Mouse (Mus musculus): Measurements from ENCODE around the gene Pygb.

Gene Pygb

DNA sequence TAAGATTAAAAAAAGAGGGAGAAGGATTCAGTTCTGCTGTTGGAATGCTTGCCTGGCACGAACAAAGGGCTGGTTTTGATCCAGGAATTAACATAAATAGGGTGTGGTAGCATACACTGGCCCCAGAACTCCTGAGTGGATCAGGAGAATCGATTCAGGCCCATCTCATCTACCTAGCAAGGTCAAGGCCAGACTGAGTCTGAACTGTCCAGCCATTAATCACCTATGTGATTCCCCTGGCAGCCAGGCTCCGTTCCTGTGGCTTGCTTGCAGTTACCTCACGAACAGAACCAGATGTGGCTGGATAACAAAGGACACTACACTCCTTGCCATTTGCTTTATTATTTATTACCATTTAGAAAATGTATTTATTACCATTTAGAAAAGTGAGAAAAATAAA lies 6.8 kb downstream of the Pygb start:
- no peak for DNase-seq (ENCODE audit: low spot score in 2 of 2)

DNA sequence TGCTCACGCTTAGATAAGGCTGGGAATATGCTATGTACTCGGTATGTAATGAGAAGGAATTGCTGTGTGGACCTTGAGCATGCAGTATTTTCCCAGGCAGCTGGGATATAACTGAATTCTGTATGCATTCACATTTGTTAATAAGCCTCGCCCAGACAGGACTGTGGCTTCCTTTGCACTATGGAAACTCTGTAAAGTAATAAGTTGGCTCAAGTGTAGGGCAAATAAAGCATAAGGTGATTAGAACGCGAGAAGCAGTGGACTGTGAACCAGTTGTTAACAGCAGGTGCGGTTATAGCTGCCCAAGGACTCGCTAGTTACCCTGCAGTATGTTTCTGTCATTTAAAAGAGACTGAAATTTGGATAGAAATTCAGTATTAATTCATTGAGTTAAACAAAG lies 11.5 kb downstream of the Pygb start:
- DNase-seq (ENCODE audit: low spot score in 2 of 2), result no peak

DNA sequence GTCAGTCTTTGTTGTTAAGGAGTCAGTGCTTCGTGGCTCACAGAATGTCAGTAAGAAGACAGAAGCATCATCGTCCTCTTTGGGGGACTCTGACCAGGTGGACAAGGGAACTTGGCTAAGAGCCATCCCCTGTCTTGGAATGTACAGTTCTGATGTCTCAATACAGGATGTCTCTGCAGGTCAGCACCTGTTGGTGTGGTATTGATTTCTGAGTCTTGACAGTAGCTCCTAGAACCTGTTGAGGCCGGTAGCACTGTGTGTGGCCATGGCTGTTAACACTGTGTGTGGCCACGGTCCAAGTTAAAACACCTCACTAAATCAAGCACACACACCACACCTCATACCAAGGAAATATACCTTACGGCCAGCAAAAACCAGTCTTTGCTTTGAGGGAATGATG lies 14.1 kb downstream of the Pygb start:
- no peak for DNase-seq (ENCODE audit: low spot score in 2 of 2)

DNA sequence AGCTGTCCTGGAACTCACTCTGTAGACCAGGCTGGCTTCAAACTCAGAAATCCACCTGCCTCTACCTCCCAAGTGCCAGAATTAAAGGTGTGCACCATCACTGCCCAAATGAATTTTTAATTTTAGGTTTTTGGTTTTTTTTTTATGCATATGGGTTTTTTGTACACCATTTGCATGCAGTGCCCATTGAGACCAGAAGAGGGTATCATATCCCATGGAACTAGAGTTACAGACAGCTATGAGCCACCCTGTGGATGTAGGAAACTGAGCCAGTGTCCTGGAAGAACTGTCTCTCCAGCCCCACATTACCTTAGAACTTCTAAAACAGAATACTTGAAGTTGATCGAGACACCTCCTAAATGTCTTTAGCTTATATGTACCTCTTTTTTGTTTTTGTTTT lies 16.5 kb downstream of the Pygb start:
- DNase-seq (ENCODE audit: low spot score in 2 of 2), result no peak

DNA sequence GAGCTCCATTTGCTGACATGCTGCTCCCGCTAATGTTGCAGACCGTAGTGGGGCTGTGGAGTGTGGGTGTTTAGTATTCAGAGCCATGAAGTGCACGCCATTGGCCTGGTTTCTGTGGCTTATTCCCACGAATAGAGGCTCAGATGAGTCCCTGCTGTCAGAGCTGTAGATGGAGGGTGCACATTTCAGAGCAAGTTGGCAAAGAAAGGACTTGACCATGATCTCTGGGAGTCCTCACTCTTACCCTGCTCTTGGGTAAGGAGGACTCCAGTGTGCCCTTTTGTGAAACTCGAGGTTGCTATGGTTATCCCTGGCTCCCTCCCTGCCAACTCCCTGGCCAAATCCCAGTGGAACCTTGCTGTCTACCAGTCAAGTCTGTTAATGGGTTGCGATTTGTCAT lies 21.8 kb downstream of the Pygb start:
- peak in 1 of 2 experiments; percentile 49 for DNase-seq (ENCODE audit: low spot score in 2 of 2)

DNA sequence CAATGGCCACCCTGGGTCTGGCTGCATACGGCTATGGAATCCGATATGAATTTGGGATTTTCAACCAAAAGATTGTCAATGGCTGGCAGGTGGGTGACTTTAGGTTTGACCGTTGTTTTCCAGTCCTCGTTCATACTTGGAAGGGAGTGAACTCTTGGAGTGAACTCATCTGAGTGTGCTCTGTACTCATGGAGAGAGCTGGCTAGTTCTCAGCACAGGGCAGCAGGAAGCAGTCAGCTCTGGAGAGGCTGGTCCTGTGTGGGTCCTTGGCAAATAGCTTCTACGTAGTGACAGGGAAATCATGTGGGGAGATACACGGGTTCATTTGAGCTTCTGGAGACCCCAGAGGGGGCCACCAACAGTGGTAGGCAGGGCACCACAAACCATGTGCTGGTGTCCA lies 22.3 kb downstream of the Pygb start:
- DNase-seq (ENCODE audit: low spot score in 2 of 2), result no peak

DNA sequence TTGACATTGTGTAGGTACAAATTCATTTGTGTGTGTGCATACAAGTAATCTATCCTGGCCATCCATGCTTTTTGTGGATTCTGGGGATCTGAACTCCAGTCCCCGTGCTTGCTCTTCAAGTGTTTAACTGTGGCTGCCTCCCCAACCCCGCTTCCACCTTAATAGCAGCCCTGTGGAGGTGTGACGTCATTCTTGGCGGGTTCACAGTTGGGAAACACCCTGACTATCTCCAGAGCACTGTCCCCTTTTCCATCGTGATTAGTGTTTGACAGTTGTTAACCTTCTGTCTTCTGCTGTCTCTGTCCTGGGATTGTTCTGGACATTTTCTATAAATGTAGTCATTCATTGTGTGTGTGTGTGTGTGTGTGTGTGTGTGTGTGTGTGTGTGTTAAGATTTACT lies 24.1 kb downstream of the Pygb start:
- DNase-seq (ENCODE audit: low spot score in 2 of 2), result peak in 1 of 2 experiments; percentile 54

DNA sequence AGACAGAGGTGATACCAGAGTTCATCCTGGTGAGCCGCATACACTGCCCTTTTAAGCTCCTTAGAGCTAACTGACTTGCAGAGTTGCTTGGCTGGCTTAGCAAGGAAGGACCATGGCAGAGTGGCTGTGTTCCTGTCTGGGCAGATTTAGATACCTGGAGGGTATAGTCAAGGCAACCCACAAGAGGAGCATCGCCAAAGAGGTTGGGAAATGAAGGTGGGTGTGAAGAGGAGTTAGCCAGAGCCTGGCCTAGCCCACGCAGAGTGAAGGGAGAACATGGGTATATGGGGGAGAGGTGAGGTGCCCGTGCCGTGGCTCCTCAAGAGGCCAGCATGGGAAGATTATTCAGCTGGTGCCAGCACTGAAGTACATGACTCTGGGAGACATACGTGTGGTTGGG lies 26.3 kb downstream of the Pygb start:
- DNase-seq (ENCODE audit: low spot score in 2 of 2), result no peak

DNA sequence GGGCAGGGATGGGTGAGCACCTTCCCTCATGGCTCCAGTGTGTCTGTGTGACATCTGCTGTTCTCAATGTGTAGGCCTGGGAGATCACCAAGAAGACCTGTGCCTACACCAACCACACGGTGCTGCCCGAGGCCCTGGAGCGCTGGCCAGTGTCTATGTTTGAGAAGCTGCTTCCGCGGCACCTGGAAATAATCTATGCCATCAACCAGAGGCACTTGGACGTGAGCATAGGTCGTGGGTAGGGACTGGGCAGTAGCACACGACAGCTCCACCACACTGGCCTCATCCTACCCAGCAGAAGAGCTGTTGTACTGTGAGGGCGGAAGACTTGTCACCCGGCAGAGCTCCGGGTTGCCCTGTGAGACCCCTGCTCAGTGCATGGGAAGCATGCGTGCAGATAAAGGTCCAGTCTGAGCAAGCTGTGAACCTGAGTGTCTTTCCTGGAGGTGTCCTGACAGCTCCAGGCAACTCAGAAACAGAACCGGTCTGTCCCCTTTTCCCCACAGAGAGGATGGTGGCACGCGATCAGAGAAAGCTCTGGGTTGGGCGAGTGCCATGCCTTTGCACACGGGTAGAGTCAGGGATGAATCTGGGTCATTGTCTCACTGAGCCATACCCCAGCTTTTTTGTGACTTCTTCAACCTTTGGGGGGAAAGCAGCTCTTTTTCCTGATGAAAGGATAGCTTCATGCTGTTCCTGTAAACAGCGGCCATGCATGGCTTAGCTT lies 30.3 kb downstream of the Pygb start:
- no peak for DNase-seq (ENCODE audit: low spot score in 2 of 2)

DNA sequence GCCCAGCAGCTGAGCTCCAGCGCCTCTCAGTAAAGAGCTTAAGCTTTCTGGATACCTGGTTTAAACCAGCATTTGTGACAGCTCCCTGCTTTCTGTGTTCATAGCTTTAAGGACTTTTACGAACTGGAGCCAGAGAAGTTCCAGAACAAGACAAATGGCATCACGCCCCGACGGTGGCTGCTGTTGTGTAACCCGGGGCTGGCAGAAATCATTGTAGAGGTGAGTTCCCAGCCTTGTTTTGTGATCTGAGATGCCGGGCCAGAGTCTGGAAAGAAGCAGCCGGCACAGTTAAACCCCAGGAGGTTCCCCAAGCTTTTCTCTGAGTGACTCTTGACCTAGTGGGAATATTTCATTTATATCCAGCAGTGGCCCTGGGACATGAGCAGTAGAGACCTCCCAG lies 32.2 kb downstream of the Pygb start:
- no peak for DNase-seq (ENCODE audit: low spot score in 2 of 2)

DNA sequence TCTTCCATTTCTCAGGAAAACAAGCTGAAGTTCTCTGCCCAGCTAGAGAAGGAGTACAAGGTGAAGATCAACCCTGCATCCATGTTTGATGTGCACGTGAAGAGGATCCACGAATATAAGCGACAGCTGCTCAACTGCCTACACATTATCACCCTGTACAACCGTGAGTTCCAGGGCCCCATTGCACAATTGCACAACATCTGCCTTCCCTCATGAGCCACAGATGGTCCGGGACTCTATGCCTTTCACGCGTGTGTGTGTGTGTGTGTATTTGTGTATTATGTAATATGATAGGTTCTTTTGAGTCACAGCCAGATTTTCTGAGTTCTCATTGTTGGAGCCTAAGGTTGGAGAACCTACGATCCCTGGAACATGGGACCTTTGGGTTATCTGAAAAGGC lies 34.2 kb downstream of the Pygb start:
- DNase-seq (ENCODE audit: low spot score in 2 of 2), result no peak

DNA sequence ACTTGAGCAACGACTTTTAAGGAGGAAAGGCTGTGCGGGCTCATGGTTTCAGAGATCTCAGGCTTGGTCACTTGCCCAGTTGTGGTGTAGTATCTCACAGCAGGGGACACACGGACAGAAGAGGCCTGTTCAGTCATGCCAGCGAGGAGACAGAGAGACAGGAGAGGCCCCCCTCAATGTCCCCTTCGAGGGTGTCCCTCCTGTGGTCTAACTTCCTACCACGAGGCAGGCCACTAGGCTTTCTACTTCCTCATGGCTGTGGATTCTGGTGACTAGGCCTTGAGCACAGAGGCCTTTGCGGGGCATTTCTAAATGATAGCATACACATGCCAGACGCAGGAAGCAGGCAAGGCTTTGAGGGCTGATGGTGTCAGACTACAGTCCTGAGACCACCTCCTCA lies 36.5 kb downstream of the Pygb start:
- no peak for DNase-seq (ENCODE audit: low spot score in 2 of 2)

DNA sequence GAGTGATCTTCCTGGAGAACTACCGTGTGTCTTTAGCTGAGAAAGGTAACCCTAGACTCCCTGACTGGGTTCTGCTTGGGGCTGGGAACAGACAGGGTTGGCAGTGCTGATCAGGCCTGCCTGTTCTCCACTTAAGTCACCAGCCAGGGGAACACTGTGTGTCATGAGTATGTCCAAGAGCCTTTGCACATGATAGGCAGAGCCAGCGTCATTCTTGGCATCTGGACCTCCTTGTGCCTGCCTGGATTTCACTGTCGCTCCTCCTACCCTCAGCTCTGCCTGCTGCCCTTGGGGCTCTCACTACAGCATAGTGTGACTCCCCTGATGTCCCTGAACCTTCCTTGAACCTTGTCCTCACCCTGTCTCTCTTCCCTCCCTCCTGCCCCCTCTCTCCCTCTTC lies 39.9 kb downstream of the Pygb start:
- no peak for DNase-seq (ENCODE audit: low spot score in 2 of 2)

DNA sequence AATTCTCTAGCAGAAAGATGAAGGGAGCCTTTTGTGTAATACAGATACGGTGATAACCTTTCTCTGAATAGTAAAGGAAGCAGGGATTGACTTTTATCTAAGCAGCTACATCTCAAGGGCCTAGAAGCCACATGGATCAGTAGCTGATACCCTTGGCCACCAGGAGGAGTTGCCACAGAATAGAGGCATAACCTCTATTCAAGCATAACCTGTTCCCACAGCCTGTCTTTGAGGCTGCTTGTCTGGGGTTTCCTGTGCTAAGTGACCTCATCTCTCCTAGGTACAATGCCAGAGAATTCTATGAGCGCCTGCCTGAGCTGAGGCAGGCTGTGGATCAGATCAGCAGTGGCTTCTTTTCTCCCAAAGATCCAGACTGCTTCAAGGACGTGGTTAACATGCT lies 41.6 kb downstream of the Pygb start:
- DNase-seq (ENCODE audit: low spot score in 2 of 2), result peak in 1 of 2 experiments; percentile 52

DNA sequence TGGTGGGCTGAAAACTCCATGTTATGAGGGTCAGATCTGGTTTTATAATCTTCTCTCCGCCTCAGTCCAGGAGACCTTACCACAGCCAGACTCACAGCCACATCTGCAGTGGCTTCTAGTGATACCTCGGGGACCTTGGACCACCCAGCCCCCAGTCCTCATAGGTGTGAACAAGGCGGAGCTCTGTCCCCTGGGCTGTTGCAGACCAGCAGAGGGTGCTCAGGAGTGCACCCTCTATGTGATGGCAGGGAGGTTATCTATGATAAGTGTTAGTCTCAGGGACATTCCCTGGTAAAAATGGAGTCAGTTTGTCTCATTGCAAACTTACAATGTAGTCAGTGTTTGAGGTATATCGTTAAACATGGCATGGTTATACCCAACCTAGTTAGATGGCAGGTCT lies 42.1 kb downstream of the Pygb start:
- peak in 1 of 2 experiments; percentile 55 for DNase-seq (ENCODE audit: low spot score in 2 of 2)

DNA sequence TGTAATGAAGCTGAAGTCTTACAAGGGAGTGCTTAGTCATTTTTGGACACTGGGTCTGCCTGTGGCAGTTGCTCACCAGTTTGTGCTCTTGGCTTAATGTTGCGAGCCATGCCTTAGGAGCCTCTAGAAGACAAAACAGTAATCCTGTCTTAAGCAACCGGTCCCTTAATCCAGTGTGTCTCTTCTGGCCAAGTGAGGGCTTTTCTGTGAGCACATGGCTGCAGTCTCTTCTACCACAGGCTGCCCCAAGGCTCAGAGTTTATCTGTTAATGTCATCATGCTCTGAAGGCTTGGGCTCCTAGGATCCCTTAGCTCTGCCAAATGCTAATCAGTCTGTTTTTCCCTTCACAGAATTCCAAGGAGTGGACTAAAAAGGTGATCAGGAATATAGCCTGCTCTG lies 43.5 kb downstream of the Pygb start:
- DNase-seq (ENCODE audit: low spot score in 2 of 2), result no peak

DNA sequence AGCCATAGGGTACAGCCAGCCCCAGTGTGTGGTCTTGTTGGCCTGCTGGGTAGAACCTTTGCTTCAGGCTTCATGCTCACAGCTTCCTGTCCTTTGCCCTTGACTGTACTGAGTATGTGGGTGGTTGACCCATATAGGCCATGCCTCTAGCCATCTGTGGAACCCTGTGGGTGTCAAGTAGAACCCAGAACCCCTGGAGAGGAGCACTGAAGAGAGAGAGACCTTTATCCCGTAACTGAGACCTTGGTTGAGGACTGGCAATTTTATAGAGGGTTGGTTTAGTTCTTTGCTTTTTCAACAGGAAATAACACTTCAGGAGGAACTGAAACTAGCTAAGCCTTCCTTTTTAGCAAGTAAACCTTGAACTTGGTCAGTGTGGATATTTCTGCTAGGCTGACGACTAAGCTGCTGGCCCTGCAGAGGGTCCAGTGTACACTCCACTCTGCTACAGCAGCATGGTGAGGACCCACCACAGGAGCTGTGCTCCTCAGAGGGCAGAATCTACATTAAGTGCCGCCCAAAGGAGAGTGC lies 44.4 kb downstream of the Pygb start:
- DNase-seq (ENCODE audit: low spot score in 2 of 2), result peak in 1 of 2 experiments; percentile 17

DNA sequence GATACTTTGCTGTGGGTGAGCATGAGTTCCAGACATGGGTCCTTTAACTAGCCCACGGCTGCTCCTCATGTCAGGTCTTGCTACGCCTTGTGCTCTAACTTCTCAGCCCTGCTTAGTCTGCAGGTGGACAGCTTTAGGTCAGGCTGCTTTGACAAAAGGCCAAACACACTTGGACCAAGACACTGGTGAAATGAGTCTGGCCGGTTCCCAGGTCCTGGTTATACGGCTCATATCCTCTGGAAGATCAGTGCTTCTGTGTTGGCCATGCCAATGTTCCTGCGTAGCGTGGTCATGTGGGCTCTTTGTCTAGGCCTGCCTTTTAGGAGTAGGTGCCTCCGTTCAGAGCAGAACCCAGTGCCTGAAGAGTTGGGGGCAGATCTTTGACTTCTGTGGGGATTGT lies 45.5 kb downstream of the Pygb start:
- DNase-seq (ENCODE audit: low spot score in 2 of 2), result no peak

DNA sequence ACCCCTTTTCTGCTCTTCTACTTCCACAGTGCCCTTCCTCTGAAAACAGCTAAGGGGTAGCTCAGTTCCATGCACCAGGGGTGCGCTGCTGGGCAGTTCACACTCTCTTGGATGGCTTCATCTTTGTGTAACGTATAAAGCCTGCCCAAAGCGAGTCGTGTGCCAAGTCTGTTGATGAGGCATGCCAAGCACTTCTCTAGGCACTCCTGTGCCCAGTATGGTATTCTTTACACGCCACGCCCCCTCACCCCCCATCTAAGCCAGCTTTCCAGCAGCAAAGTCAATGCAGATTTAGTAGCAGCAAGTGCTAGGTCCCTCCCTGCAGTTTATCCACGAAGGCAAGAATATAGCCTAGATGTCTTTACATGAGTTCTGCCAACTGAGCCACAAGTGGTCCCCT lies 48.1 kb downstream of the Pygb start:
- no peak for DNase-seq (ENCODE audit: low spot score in 2 of 2)

DNA sequence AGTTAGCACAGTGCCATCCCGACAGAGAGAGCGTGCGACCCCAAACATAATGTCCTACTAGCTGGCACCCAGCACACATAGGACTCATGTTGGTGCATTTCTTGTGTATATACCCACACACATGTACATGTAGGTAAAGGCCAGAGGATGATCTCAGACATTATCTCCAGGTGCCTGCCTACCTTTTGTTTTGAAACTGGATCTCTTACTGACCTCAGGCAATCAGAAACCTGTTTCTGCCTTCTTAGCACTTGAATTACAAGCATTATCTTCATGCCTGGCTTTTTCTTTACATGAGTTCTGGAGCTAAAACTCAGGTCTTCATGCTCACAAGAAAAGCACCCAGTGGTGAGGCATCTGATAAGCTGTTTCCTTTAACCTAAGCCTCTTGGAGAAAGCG lies 49.4 kb downstream of the Pygb start:
- DNase-seq (ENCODE audit: low spot score in 2 of 2), result no peak

DNA sequence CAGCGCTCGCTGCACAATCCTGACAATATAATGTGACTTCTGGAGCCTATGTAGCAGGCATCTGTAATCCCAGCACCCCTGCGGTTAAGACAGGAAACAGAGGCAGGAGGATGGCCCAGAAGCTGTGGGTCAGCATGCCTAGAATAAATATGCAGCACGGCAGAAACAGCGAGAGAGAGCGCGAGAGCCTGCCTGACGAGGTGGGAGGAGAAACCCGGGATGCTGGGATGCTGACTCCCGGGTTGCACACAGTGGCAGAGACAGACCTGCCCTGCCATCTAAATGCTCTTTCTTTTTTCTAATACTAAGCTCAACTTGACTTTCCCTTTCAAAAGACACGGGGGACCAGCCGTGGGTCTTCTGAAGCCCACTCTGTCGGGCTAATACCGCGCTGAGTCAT lies 50.4 kb downstream of the Pygb start:
- no peak for DNase-seq (ENCODE audit: low spot score in 2 of 2)

DNA sequence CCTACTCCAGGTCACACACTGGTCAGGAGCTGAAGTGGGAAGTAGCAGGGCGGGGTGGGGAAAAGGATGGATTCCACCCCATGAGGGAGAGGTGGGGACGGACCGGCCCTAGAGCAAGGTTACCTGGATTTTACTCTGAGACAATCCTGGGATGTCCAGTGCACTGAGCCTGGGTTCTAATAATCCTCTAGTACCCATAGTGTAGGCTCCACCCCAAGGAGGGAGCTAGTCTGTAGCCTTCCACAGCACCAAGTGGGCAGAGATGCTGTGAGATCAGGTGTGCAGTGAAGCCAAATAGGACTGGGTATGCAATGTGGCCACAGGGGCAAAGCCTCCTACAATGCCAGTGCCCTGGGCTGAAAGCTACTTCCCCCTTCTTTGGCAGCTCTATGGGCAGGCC lies 51.2 kb downstream of the Pygb start:
- DNase-seq (ENCODE audit: low spot score in 2 of 2), result no peak

DNA sequence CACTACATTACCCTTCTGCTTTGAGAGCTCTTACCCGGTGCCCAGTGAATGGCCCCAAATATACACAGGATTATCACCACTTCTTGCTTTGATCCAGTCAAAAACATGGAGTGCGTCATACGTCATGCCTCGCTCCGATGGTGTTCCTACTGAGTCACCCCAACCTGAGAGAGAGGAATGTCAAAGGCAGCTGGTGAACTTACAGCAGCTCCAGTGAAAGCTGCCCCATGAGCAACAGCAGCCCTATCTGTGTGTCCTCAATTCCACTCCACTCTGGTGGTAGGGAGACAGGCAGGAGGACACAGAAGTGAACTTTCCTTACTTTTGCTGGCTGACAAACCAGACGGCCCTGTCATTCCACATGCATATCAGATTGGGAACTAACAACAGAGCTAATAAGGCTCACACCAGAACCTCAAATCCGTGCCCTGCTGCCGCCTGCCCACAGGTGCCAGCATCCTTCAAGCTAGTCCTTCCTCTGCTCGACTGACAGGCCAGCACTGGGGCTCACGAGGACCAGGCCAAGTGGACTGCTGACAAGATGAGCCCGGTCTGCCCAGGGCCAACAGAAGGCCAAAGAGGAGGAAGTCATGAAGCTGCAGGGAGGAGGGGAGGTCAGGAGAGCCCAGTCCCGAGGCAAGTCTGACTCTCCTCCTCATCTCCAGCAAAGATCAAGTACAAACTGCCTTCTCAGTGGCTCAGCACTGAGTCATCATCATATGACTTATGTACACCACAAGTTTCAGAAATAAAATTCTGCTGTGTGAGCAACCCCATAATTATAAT lies 53.3 kb downstream of the Pygb start:
- no peak for DNase-seq (ENCODE audit: low spot score in 2 of 2)
